Mouse (Mus musculus) limb, embryonic 10.5 days (tissue): ENCODE results near the gene Calm4. TPM values are rescaled to one million over a fixed set of nuclear protein-coding genes. Genes with fewer than 3 reads are reported as not detected.
"Not testable (repeated sequence)": the region's sequence is repeated elsewhere in the genome, so short reads cannot be mapped to it uniquely, and the experiment has no call there.

Experiments
- DNase-seq: peaks from one replicate; pipeline ENCODE4 v3.0.0-alpha.2; 2017; ENCODE audit warnings: low spot score
- H3K27ac ChIP-seq: fragments of 300-500 bp; sonication (generic); 2 replicates; pipeline ENCODE4 v1.5.1; 2016; ENCODE audit warnings: mild to moderate bottlenecking
- H3K27me3 ChIP-seq: fragments of 300-500 bp; sonication (generic); 2 replicates; pipeline ENCODE4 v1.6.1; 2016; ENCODE audit warnings: low read depth, mild to moderate bottlenecking; ENCODE audit not compliant: poor library complexity, severe bottlenecking
- H3K36me3 ChIP-seq: fragments of 300-500 bp; sonication (generic); 2 replicates; pipeline ENCODE4 v1.6.1; 2016; ENCODE audit warnings: mild to moderate bottlenecking, moderate library complexity
- H3K4me1 ChIP-seq: fragments of 300-500 bp; sonication (generic); 2 replicates; pipeline ENCODE4 v1.6.1; 2016
- H3K4me3 ChIP-seq: fragments of 300-500 bp; sonication (generic); 2 replicates; pipeline ENCODE4 v1.5.1; 2016; ENCODE audit warnings: mild to moderate bottlenecking, moderate library complexity
- H3K9me3 ChIP-seq: fragments of 300-500 bp; sonication (generic); replicated peaks from 2 replicates; pipeline ENCODE4 v1.6.1; 2016; ENCODE audit warnings: mild to moderate bottlenecking
- WGBS: fragments of 180-500 bp; shearing (Covaris S2); methylation state at CpG from one replicate; pipeline ENCODE4 v1.1.7; 2016; 5-methylcytosine and 5-hydroxymethylcytosine counted together
- polyA plus RNA-seq: library from polyadenylated mRNA; unstranded; fragments of >200 nt; fragmentation: Nextera tagmentation; extraction: Ambion mirVana; gene quantifications from 2 replicates; pipeline ENCODE4 v1.2.1, GENCODE M21; 2016

The Calm4 gene
- polyA plus RNA-seq, 1 experiment from 2014 or later: not detected

GRCm38 (mm10) chr13:3825726-3826125 is 11.8 kb upstream of the Calm4 start:
- Histone ChIP-seq H3K36me3 (no peaks in the 10 kb centered on the region), H3K4me1 (no peaks in the 10 kb centered on the region), H3K9me3 (no peaks in the 10 kb centered on the region), H3K27ac (no peak overlapping the region), H3K27me3 (no peaks in the 10 kb centered on the region), H3K4me3 (no peak overlapping the region)
- no peak for DNase-seq

GRCm38 (mm10) chr13:3831546-3831945 is 6.0 kb upstream of the Calm4 start:
- Histone ChIP-seq H3K27me3 (no peaks in the 10 kb centered on the region), H3K36me3 (no peaks in the 10 kb centered on the region), H3K4me1 (no peaks in the 10 kb centered on the region), H3K27ac (no peak overlapping the region), H3K4me3 (no peak overlapping the region), H3K9me3 (no peaks in the 10 kb centered on the region)
- 83% methylated on average over 5 of the region's 5 CpGs for WGBS
- no peak for DNase-seq

- Histone ChIP-seq H3K4me3 (no peak overlapping the region), H3K27me3 (no peaks in the 10 kb centered on the region), H3K27ac (no peak overlapping the region), H3K9me3 (no peaks in the 10 kb centered on the region), H3K4me1 (no peaks in the 10 kb centered on the region), H3K36me3 (no peaks in the 10 kb centered on the region)
- DNase-seq: no peak
- WGBS: 60% methylated on average over 1 of the region's 1 CpGs
Observed at GRCm38 (mm10) chr13:3831994-3832393, 5.6 kb upstream of the Calm4 start.

- 71% methylated on average over 2 of the region's 2 CpGs for WGBS
- H3K36me3 ChIP-seq: no peaks in the 10 kb centered on the region
- no peak for DNase-seq
- H3K27me3 ChIP-seq: no peaks in the 10 kb centered on the region
- no peak overlapping the region for H3K27ac ChIP-seq
- H3K4me1 ChIP-seq: no peaks in the 10 kb centered on the region
- no peaks in the 10 kb centered on the region for H3K9me3 ChIP-seq
- H3K4me3 ChIP-seq: no peak overlapping the region
Observed at GRCm38 (mm10) chr13:3832450-3832849, 5.1 kb upstream of the Calm4 start.

GRCm38 (mm10) chr13:3833644-3834043 is 3.9 kb upstream of the Calm4 start:
- not testable (repeated sequence) for DNase-seq, H3K36me3 ChIP-seq, H3K27me3 ChIP-seq, H3K27ac ChIP-seq, H3K4me3 ChIP-seq, H3K9me3 ChIP-seq, H3K4me1 ChIP-seq

- H3K27me3 ChIP-seq, H3K36me3 ChIP-seq, DNase-seq, H3K9me3 ChIP-seq, H3K4me3 ChIP-seq, H3K4me1 ChIP-seq, H3K27ac ChIP-seq: not testable (repeated sequence)
Observed at GRCm38 (mm10) chr13:3840662-3841061, 3.1 kb downstream of the Calm4 start.

- 80% methylated on average over 1 of the region's 1 CpGs for WGBS
- Histone ChIP-seq H3K4me1 (no peaks in the 10 kb centered on the region), H3K36me3 (no peaks in the 10 kb centered on the region), H3K4me3 (no peak overlapping the region), H3K27ac (no peak overlapping the region), H3K27me3 (no peaks in the 10 kb centered on the region), H3K9me3 (no peaks in the 10 kb centered on the region)
- no peak for DNase-seq
Observed at GRCm38 (mm10) chr13:3850330-3850729, 12.8 kb downstream of the Calm4 start.

- not testable (repeated sequence) for H3K27ac ChIP-seq, H3K27me3 ChIP-seq, DNase-seq, H3K9me3 ChIP-seq, H3K4me1 ChIP-seq, H3K36me3 ChIP-seq, H3K4me3 ChIP-seq
- 83% methylated on average over 3 of the region's 3 CpGs for WGBS
Observed at GRCm38 (mm10) chr13:3853648-3854333, 16.2 kb downstream of the Calm4 start, which contains the start of gene Calm5. Gene Calm5, plus strand, starts transcription at chr13:3854173.

GRCm38 (mm10) chr13:3854856-3855255 is 17.3 kb downstream of the Calm4 start:
- DNase-seq: no peak
- Histone ChIP-seq H3K4me1 (no peaks in the 10 kb centered on the region), H3K27me3 (no peaks in the 10 kb centered on the region), H3K9me3 (no peaks in the 10 kb centered on the region), H3K27ac (no peak overlapping the region), H3K36me3 (no peaks in the 10 kb centered on the region), H3K4me3 (no peak overlapping the region)
- WGBS: 84% methylated on average over 2 of the region's 2 CpGs

- no peaks in the 10 kb centered on the region for H3K36me3 ChIP-seq
- H3K4me1 ChIP-seq: no peaks in the 10 kb centered on the region
- no peak for DNase-seq
- no peaks in the 10 kb centered on the region for H3K9me3 ChIP-seq
- no peak overlapping the region for H3K4me3 ChIP-seq
- WGBS: 79% methylated on average over 1 of the region's 1 CpGs
- no peak overlapping the region for H3K27ac ChIP-seq
- no peaks in the 10 kb centered on the region for H3K27me3 ChIP-seq
Observed at GRCm38 (mm10) chr13:3856252-3856651, 18.7 kb downstream of the Calm4 start.

- 90% methylated on average over 8 of the region's 8 CpGs for WGBS
- no peaks in the 10 kb centered on the region for H3K4me1 ChIP-seq
- H3K4me3 ChIP-seq: no peak overlapping the region
- DNase-seq: no peak
- H3K27me3 ChIP-seq: no peaks in the 10 kb centered on the region
- no peaks in the 10 kb centered on the region for H3K36me3 ChIP-seq
- H3K27ac ChIP-seq: no peak overlapping the region
- H3K9me3 ChIP-seq: no peaks in the 10 kb centered on the region
Observed at GRCm38 (mm10) chr13:3861251-3861650, 23.7 kb downstream of the Calm4 start.

- H3K4me1 ChIP-seq: no peaks in the 10 kb centered on the region
- WGBS: 82% methylated on average over 3 of the region's 3 CpGs
- no peak overlapping the region for H3K4me3 ChIP-seq
- H3K36me3 ChIP-seq: no peaks in the 10 kb centered on the region
- no peak overlapping the region for H3K27ac ChIP-seq
- no peaks in the 10 kb centered on the region for H3K9me3 ChIP-seq
- DNase-seq: no peak
- no peaks in the 10 kb centered on the region for H3K27me3 ChIP-seq
Observed at GRCm38 (mm10) chr13:3862325-3862724, 24.8 kb downstream of the Calm4 start.

- WGBS: 89% methylated on average over 10 of the region's 10 CpGs
Observed at GRCm38 (mm10) chr13:3862922-3863580, 25.5 kb downstream of the Calm4 start.

More at GRCm38 (mm10) chr13:3862922-3863580, 25.5 kb downstream of the Calm4 start:
- H3K4me3 ChIP-seq: no peak overlapping the region
- no peaks in the 10 kb centered on the region for H3K4me1 ChIP-seq
- no peaks in the 10 kb centered on the region for H3K36me3 ChIP-seq
- H3K27ac ChIP-seq: no peak overlapping the region
- H3K9me3 ChIP-seq: no peaks in the 10 kb centered on the region
- no peak for DNase-seq
- H3K27me3 ChIP-seq: no peaks in the 10 kb centered on the region
